Mouse (Mus musculus) olfactory bulb, adult 2 months (tissue): Measurements from ENCODE around the gene Gm10718.
"Not testable (repeated sequence)": the region's sequence is repeated elsewhere in the genome, so short reads cannot be mapped to it uniquely, and the experiment has no call there.

Experiments used
- CTCF ChIP-seq: fragments of 200-500 bp; IDR thresholded peaks from 2 replicates; pipeline ENCODE4 v1.5.1; 2012; ENCODE audit warnings: low read depth, mild to moderate bottlenecking, low read length, moderate library complexity; ENCODE audit not compliant: insufficient read depth
- POLR2A ChIP-seq: fragments of 200-500 bp; IDR thresholded peaks from 2 replicates; pipeline ENCODE4 v1.6.1; 2012; ENCODE audit warnings: mild to moderate bottlenecking, low read depth, low read length, moderate library complexity; ENCODE audit not compliant: insufficient read depth

DNA sequence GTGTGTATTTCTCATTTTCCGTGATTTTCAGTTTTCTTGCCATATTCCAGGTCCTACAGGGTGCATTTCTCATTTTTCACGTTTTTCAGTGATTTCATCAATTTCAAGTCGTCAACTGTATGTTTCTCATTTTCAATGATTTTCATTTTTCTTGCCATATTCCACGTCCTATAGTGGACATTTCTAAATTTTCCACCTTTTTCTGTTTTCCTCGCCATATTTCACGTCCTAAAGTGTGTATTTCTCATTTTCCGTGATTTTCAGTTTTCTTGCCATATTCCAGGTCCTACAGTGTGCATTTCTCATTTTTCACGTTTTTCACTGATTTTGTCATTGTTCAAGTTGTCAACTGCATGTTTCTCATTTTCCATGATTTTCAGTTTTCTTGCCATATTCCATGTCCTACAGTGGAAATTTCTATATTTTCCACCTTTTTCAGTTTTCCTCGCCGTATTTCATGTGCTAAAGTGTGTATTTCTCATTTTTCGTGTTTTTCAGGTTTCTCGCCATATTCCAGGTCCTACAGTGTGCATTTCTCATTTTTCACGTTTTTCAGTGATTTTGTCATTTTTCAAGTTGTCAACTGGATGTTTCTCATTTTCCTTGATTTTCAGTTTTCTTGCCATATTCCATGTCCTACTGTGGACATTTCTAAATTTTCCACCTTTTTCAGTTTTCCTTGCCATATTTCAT, 885 bp upstream of the Gm10718 start:
- TF ChIP-seq POLR2A, CTCF: not testable (repeated sequence)
